Mouse (Mus musculus) ES-CJ7 (cell line): ENCODE results near the gene Zfp592.

ENCODE experiments used
- DNase-seq: peaks from one replicate; pipeline ENCODE4 v3.0.0; 2011; ENCODE audit warnings: low read depth, low spot score

The Zfp592 gene

DNA sequence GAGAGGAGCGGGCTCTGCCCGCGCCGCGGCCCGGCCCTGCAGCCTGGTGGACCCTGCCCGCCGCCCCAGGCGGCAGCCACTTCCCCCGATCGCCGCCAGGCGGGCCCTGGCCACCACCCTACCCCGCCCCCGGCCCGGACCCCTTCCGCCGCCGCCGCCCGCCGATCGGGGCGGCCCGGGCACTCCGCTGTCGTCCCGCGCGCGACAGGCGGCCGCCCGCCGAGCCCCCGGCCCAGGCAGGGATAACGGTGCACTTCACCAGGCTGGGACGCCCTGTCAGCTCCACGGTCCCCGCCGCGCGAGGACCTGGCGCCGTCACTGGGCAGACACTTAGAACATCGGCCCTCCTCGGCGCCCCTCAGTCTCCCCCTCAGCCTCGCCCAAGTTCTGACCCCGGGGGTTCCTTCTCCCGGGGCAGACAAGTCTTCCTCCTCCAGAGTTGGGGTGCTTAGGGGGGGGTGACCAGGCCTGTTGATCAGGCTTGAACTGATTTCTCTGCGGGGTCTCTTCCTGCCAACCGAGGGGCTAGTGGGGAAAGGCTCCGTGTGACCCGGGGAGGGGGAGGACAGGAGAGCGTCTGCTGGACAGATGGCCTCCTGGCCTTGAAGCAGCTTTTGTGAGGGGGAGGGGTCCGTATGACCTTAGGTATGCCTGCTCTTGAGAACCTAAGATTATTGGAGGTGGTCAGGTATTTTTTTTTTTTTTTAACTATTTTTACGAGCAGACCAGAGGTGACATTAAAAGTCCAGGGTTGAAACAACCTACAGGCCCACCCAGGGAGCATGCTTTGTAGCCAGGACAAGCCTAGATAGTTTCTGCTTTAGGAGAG lies 567 bp downstream of the Zfp592 start:
- no peak for DNase-seq

GRCm38 (mm10) chr7:80994663-80995005 lies 1.2 kb downstream of the Zfp592 start:
- DNase-seq: no peak

DNA sequence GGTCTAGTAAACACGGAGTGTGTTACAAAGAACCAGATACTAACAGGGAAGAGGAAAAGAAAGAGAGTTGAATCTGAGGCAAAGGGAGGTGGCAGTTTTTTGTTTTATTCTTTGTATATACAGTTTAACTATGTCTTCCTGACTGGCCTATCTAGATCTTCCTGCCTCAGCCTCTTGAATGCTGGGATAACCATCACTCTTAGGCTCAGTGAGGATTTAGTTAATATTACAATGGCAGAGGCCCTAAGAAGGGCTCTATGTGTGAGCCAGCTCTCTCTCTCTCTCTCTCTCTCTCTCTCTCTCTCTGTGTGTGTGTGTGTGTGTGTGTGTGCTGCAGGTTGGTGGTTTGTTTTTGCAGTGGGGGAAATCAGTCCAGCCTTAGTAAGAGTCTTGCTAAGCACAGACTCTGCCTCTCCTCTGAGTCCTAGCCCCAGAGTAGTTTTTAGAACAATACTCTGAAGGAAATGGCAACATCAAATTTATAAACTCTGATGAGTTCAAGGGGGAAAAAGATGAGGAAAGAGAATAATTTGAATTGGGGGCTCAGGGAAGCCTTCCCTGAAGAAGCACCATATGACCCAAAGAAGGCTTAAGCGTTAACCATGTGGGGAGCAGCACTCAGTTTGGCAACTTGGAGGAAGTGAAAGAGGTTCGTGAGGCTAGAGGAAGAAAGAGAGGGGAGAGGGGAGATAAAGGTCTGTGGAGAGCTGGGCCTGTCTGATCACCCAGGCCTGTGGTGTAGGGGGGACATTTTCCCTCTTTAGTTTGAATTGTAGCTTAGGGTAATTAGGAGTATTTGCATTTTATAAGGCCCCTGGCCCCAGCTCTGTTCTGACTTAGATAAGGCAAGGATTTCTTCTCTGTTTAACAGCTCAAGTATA lies 2.0 kb downstream of the Zfp592 start:
- DNase-seq: no peak

DNA sequence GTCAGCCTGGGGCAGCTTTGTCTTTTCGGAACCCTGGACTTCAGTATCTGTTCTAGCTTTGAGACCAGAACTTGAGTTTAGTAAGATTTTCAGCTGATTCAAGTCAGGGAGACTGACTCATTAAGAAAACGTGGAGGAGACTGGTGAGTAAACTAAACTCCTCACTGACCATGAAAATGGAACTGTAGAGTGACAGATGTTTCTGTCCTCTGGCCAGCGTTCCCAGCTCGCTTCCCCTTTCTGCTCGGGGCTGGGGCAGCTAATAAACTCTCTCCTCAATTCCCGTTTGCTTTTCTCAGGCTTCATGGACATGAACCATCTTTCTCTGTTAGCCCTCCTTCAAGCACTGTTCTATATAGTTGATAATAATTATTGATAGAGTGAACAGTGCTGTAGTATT lies 4.3 kb downstream of the Zfp592 start:
- no peak for DNase-seq

- DNase-seq: no peak
Observed at GRCm38 (mm10) chr7:80999536-80999935, 6.1 kb downstream of the Zfp592 start.

- DNase-seq: no peak
Observed at GRCm38 (mm10) chr7:81001844-81002243, 8.4 kb downstream of the Zfp592 start.

GRCm38 (mm10) chr7:81004556-81005079 lies 11.1 kb downstream of the Zfp592 start:
- DNase-seq: no peak

DNA sequence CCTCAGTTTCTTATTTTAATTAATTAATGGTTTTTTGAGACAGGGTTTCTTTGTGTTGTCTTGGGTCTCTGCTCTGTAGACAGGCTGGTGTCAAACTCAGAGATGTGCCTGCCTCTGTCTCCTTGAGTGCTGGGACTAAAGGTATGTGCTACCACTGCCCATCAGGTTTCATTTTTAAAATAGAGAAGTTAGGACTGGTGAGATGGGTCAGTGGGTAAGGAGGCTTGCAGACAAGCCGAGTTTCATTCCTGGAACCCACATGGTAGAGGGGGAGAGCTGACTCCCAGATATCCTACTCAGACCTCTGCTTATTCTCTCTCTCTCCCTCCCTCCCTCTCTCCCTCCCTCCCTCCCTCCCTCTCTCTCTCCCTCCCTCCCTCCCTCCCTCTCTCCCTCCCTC lies 12.5 kb downstream of the Zfp592 start:
- DNase-seq: no peak

GRCm38 (mm10) chr7:81008285-81008684 lies 14.8 kb downstream of the Zfp592 start:
- peak; percentile 38 for DNase-seq

DNA sequence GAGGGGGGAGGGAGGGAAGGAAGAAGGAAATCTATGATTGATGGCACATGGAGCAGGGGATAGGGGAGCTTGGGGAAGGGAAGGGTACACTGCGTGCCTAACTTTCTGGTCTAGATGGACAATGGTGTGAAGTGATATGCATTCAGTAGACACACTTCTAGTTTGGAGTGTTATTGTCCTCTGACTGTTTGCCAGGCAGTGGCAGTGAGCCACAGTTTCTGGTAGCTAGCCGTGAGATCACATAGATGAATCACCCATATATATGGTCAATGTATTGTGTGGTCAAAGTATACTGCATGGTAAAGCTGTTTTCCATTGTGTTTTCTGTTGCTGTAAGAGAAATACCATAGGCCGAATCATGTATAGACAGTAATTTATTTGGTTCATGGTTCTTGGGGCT lies 18.1 kb downstream of the Zfp592 start:
- DNase-seq: no peak

GRCm38 (mm10) chr7:81020307-81020706 lies 26.8 kb downstream of the Zfp592 start:
- peak; percentile 57 for DNase-seq

- DNase-seq: no peak
Observed at GRCm38 (mm10) chr7:81022731-81023130, 29.2 kb downstream of the Zfp592 start.

GRCm38 (mm10) chr7:81024118-81024517 lies 30.6 kb downstream of the Zfp592 start:
- DNase-seq: no peak

DNA sequence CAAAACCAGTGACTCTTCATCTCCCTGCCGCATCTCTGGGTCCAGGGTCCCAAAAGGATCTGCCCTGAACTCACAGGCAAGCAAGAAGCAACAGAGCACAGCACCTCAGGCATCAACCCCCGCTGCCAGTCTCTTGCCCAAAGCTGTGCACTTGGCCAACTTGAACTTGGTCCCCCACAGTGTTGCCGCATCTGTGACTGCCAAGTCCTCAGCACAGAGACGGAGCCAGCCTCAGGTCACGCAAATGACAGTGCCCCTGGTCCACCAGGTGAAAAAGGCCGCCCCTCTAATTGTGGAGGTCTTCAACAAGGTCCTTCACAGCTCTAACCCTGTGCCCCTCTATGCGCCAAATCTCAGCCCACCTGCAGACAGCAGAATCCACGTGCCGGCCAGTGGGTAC lies 31.2 kb downstream of the Zfp592 start:
- DNase-seq: peak; percentile 52

DNA sequence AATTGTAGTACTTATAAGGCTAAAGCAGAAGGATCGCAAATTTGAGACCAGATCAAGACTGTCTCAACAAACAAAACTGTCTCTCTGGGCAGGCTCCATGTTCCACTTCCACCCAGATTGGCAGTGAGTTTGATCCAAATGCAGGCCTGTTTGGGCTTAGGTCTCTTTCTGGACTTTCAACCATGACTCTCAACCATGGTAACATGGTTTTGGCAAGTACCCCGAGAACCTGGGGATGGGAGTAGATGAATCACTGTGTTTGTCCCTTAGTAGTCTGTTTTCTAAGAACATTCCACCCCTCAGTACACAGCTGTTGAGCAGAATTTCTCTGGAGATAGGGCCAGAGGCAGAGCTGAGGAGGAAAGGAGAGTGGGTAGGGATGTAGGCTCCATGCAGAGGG lies 32.3 kb downstream of the Zfp592 start:
- DNase-seq: no peak

- no peak for DNase-seq
Observed at GRCm38 (mm10) chr7:81039711-81040110, 46.2 kb downstream of the Zfp592 start.

- DNase-seq: no peak
Observed at GRCm38 (mm10) chr7:81043023-81043620, 49.6 kb downstream of the Zfp592 start.

- no peak for DNase-seq
Observed at GRCm38 (mm10) chr7:81047847-81048246, 54.4 kb downstream of the Zfp592 start.

- no peak for DNase-seq
Observed at GRCm38 (mm10) chr7:81048513-81048912, 55.0 kb downstream of the Zfp592 start.

DNA sequence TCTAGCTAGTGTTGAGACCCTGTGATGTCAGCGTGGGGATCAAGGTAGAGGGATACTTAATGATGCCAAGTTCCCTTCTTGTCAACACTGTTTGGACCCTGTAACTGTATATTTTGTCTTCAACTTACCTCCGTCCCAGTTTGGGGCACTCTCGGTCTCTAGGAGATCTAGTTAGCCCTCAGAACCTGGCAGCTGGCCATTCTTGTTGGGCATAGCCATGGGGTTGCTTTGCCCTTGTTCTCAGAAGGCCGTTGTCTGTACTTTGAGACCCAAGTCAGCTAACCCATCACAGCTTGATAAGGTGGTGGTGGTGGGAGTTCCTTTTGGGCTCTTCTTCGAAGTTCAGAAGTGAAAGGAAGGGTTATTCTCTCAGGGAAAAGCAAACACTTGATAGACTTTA lies 56.5 kb downstream of the Zfp592 start:
- no peak for DNase-seq

- no peak for DNase-seq
Observed at GRCm38 (mm10) chr7:81055709-81056370, 62.4 kb downstream of the Zfp592 start.

DNA sequence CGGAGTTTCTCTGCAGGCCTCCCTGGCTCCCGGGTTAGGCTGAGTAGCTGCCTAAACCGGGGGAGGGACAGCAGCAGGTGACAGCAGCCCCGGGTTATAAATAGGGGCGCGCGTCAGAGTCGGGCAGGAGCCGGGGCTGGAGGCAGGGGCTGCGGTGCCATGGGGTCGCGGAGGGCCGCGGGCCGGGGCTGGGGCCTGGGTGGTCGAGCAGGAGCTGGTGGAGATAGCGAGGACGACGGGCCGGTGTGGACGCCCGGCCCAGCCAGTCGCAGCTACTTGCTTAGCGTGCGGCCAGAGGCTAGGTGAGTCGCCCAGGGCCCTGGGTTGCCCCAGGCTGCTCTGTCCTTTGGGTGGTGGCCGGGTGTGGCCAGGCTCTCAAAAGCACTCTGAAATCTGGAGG lies 64.0 kb downstream of the Zfp592 start, which contains the start of gene Alpk3:
Alpk3 (plus strand) TSS at position 130 of the 400 bp plus-strand sequence.
- no peak for DNase-seq
